Mouse (Mus musculus) CH12.LX (cell line): ENCODE results near the gene Mmab. TPM values are rescaled to one million over a fixed set of nuclear protein-coding genes. Genes with fewer than 3 reads are reported as not detected.

ENCODE experiments used
- DNase-seq: peaks from one replicate; pipeline ENCODE4 v3.0.0-alpha.2; 2013; ENCODE audit errors: extremely low read depth
- H3K27ac ChIP-seq: 2 replicates; pipeline ENCODE4 v1.5.1; 2012; ENCODE audit warnings: low read depth, mild to moderate bottlenecking, control low read depth, moderate library complexity; ENCODE audit not compliant: insufficient read depth
- H3K27me3 ChIP-seq: replicated peaks from 2 replicates; pipeline ENCODE3; 2012; ENCODE audit warnings: inconsistent platforms
- H3K36me3 ChIP-seq, 2 experiments: replicated peaks in 1 of 2; 2 replicates each; pipeline versions ENCODE3 to v1.6.1; 2012; ENCODE audit warnings: inconsistent platforms in 1 of 2, low read length in 1 of 2, mild to moderate bottlenecking in 1 of 2, mixed read lengths in 1 of 2, moderate library complexity in 1 of 2; ENCODE audit not compliant: control insufficient read depth in 1 of 2, insufficient read depth in 1 of 2
- H3K4me1 ChIP-seq, 2 experiments: 2 replicates each; pipeline ENCODE4 v1.6.1; 2012; ENCODE audit warnings: inconsistent platforms in 1 of 2, moderate library complexity in 1 of 2; ENCODE audit not compliant: insufficient read depth in 2 of 2, control insufficient read depth in 1 of 2
- H3K4me2 ChIP-seq: 2 replicates; pipeline ENCODE4 v1.6.1; 2012; ENCODE audit warnings: low read depth, mild to moderate bottlenecking, control low read depth; ENCODE audit not compliant: poor library complexity, insufficient read depth, severe bottlenecking
- H3K4me3 ChIP-seq, 3 experiments: fragments of 150-350 bp in 1 of 3; sonication (generic) in 1 of 3; replicated peaks in 1 of 3; 2 replicates each; pipeline versions ENCODE3 to v1.5.1; 2011 to 2012; ENCODE audit warnings: low read depth in 2 of 3, low read length in 2 of 3, mild to moderate bottlenecking in 2 of 3, moderate library complexity in 2 of 3, control low read depth in 1 of 3, improper control_type of control experiment in 1 of 3, inconsistent platforms in 1 of 3, mixed read lengths in 1 of 3; ENCODE audit not compliant: poor library complexity in 1 of 3
- H3K79me2 ChIP-seq: replicated peaks from 2 replicates; pipeline ENCODE4 v1.6.1; 2012; ENCODE audit warnings: mild to moderate bottlenecking, moderate library complexity; ENCODE audit not compliant: control insufficient read depth, poor library complexity, insufficient read depth, severe bottlenecking; ENCODE audit errors: extremely low read depth
- H3K9ac ChIP-seq: 2 replicates; pipeline ENCODE4 v1.6.1; 2012; ENCODE audit warnings: low read depth, mild to moderate bottlenecking, control low read depth, moderate library complexity; ENCODE audit not compliant: insufficient read depth
- H3K9me3 ChIP-seq: replicated peaks from 2 replicates; pipeline ENCODE3; 2012; ENCODE audit warnings: low read length, inconsistent platforms, mixed read lengths
- BHLHE40 ChIP-seq: IDR thresholded peaks from 2 replicates; pipeline ENCODE4 v1.6.1; 2011; ENCODE audit warnings: mild to moderate bottlenecking, low read depth, low read length, improper control_type of control experiment
- CHD1 ChIP-seq: IDR thresholded peaks from 2 replicates; pipeline ENCODE4 v1.6.1; 2012; ENCODE audit warnings: low read depth, low read length, improper control_type of control experiment, inconsistent platforms
- CHD2 ChIP-seq: IDR thresholded peaks from 2 replicates; pipeline ENCODE4 v1.6.1; 2011; ENCODE audit warnings: low read length, improper control_type of control experiment
- E2F4 ChIP-seq: IDR thresholded peaks from 2 replicates; pipeline ENCODE4 v1.6.1; 2011; ENCODE audit warnings: low read depth, low read length, improper control_type of control experiment; ENCODE audit not compliant: insufficient replicate concordance
- ELF1 ChIP-seq: IDR thresholded peaks from 2 replicates; pipeline ENCODE4 v1.6.1; 2014; ENCODE audit warnings: low read depth, mild to moderate bottlenecking, inconsistent platforms, low read length, improper control_type of control experiment
- EP300 ChIP-seq: IDR thresholded peaks from 2 replicates; pipeline ENCODE4 v1.6.1; 2011; ENCODE audit warnings: low read length, improper control_type of control experiment
- ETS1 ChIP-seq: conservative IDR thresholded peaks from 2 replicates; pipeline ENCODE4 v1.6.1; 2012; ENCODE audit warnings: low read depth, mild to moderate bottlenecking, inconsistent platforms, low read length, improper control_type of control experiment, moderate library complexity
- IRF4 ChIP-seq: IDR thresholded peaks from 2 replicates; pipeline ENCODE4 v1.6.1; 2014; ENCODE audit warnings: low read depth, mild to moderate bottlenecking, inconsistent platforms, low read length, improper control_type of control experiment
- JUND ChIP-seq: conservative IDR thresholded peaks from 2 replicates; pipeline ENCODE4 v1.6.1; 2011; ENCODE audit warnings: low read depth, low read length, improper control_type of control experiment
- KAT2A ChIP-seq: IDR thresholded peaks from 2 replicates; pipeline ENCODE4 v1.6.1; 2012; ENCODE audit warnings: low read length, improper control_type of control experiment, inconsistent platforms; ENCODE audit not compliant: insufficient replicate concordance
- MAX ChIP-seq: IDR thresholded peaks from 2 replicates; pipeline ENCODE4 v1.6.1; 2011; ENCODE audit warnings: low read length, improper control_type of control experiment
- MAZ ChIP-seq: IDR thresholded peaks from 2 replicates; pipeline ENCODE4 v1.6.1; 2012; ENCODE audit warnings: low read depth, mild to moderate bottlenecking, inconsistent platforms, low read length, improper control_type of control experiment, moderate library complexity
- MYC ChIP-seq: IDR thresholded peaks from 2 replicates; pipeline ENCODE4 v1.6.1; 2011; ENCODE audit warnings: low read depth, mild to moderate bottlenecking, improper control_type of control experiment, low read length
- PAX5 ChIP-seq: IDR thresholded peaks from 2 replicates; pipeline ENCODE4 v1.6.1; 2012; ENCODE audit warnings: low read length, inconsistent platforms, mixed read lengths
- POLR2A ChIP-seq: IDR thresholded peaks from 2 replicates; pipeline ENCODE4 v1.6.1; 2011; ENCODE audit warnings: low read depth, mild to moderate bottlenecking, improper control_type of control experiment, low read length
- RAD21 ChIP-seq: IDR thresholded peaks from 2 replicates; pipeline ENCODE4 v1.6.1; 2011; ENCODE audit warnings: low read depth, mild to moderate bottlenecking, low read length, improper control_type of control experiment, moderate library complexity
- RCOR1 ChIP-seq: conservative IDR thresholded peaks from 2 replicates; pipeline ENCODE4 v1.6.1; 2012; ENCODE audit warnings: low read depth, mild to moderate bottlenecking, inconsistent platforms, low read length, improper control_type of control experiment
- SMC3 ChIP-seq: IDR thresholded peaks from 2 replicates; pipeline ENCODE4 v1.6.1; 2011; ENCODE audit warnings: low read depth, low read length, improper control_type of control experiment
- TCF12 ChIP-seq: IDR thresholded peaks from 2 replicates; pipeline ENCODE4 v1.6.1; 2014; ENCODE audit warnings: low read depth, mild to moderate bottlenecking, inconsistent platforms, low read length, improper control_type of control experiment
- ZC3H11A ChIP-seq: IDR thresholded peaks from 2 replicates; pipeline ENCODE4 v1.6.1; 2012; ENCODE audit warnings: low read depth, mild to moderate bottlenecking, inconsistent platforms, low read length, improper control_type of control experiment
- ZKSCAN1 ChIP-seq: IDR thresholded peaks from 2 replicates; pipeline ENCODE4 v1.6.1; 2012; ENCODE audit warnings: low read depth, inconsistent platforms, low read length, improper control_type of control experiment, borderline replicate concordance
- ZMIZ1 ChIP-seq: IDR thresholded peaks from 2 replicates; pipeline ENCODE4 v1.6.1; 2012; ENCODE audit warnings: low read depth, mild to moderate bottlenecking, inconsistent platforms, low read length, improper control_type of control experiment
- dilution Hi-C: fragments of 300-500 bp; cut with MboI; formaldehyde crosslinking; loops from 2 replicates; pipeline ENCODE4 v1.14.3; 2020; ENCODE audit warnings: low sequenced_read_pairs; ENCODE audit not compliant: extremely low pct_unique_long_range_greater_than_20kb, extremely low pct_ligation_motif_present
- in situ Hi-C: fragments of 300-500 bp; cut with MboI; formaldehyde crosslinking; loops from 3 replicates; pipeline ENCODE4 v1.14.3; 2019; ENCODE audit warnings: low sequenced_read_pairs, low pct_ligation_motif_present, low pct_unique_long_range_greater_than_20kb, mixed read lengths
- polyA plus RNA-seq: library from polyadenylated mRNA; unstranded; fragments of >175 nt; gene quantifications from 2 replicates; pipeline ENCODE4 v1.2.1, GENCODE M21; 2012; ENCODE audit warnings: low read depth; ENCODE audit not compliant: insufficient read length
- total RNA-seq, 2 experiments: library from RNA; depleted of rRNA; stranded (reverse); fragments of 300-350 nt in 1 of 2; fragments of >200 nt in 1 of 2; gene quantifications; 2 replicates each; pipeline ENCODE4 v1.2.3; 2012 to 2014

Gene Mmab
- total and polyA plus RNA-seq, 3 experiments: 9.3 to 14.4 (median 10.9) TPM

DNA sequence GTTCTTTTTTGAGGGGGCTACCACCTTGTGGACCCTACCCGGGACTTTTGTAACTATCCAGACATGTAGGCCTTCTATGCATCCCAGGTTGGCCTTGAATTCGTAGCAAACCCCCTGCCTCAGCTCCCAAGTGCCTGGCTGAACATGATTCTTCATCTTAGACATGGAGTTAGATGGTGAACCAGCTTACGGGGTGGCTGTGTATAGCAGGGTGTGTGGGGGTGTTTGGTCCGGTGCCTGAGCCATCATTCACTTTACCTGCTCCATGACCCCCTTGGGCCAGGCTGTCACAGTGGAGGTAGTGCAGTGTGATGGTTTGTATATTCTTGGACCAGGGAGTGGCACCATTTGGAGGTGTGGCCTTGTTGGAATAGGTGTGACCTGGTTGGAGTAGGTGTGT, 24.1 kb upstream of the Mmab start:
- Histone ChIP-seq H3K36me3 (no peaks in the 10 kb centered on the region), H3K4me1 (peaks cover 0 to 10% of the 10 kb centered on the region in 2 experiments; a peak in 2 of 4 replicates), H3K4me2 (no peak overlapping the region), H3K9me3 (peaks cover 6% of the 10 kb centered on the region), H3K4me3 (no peak overlapping the region), H3K27ac (no peak overlapping the region), H3K27me3 (peaks cover 47% of the 10 kb centered on the region), H3K79me2 (no peaks in the 10 kb centered on the region), H3K9ac (no peak overlapping the region)
- in situ Hi-C loops: no loop called here
- TF ChIP-seq ZC3H11A (no peak), MYC (no peak), ZKSCAN1 (no peak), IRF4 (no peak), SMC3 (no peak), RAD21 (no peak), MAX (no peak), POLR2A (no peak), E2F4 (no peak), JUND (no peak), ETS1 (no peak), ZMIZ1 (no peak), CHD2 (no peak), PAX5 (no peak), TCF12 (no peak), CHD1 (no peak), BHLHE40 (no peak), ELF1 (no peak), MAZ (no peak)
- dilution Hi-C loops: no loop called here
- DNase-seq: no peak

DNA sequence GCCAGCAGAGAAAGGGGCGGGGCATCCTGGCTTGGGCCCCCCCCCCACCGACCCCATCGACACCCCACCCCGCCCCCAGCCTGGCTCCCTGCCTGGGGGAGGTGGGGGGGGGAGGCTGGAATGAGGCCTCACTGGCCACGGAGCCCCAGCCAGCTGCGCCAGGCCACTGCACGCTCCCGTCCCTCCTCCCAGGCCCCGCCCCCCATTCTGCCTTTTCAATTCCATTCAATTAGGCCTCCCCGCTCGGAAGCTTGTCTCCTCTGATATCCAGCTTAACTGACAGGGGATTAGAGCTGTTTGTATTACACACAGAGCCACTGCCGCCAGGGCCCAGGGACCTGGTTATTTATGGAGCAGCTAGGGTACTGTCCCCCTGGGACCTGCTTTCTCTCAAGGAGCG, 23.6 kb upstream of the Mmab start:
- H3K4me3 ChIP-seq: no peak overlapping the region
- peaks cover 42% of the 10 kb centered on the region for H3K27me3 ChIP-seq
- peaks cover 6% of the 10 kb centered on the region for H3K9me3 ChIP-seq
- peaks cover 0 to 13% of the 10 kb centered on the region in 2 experiments; a peak in 2 of 4 replicates for H3K4me1 ChIP-seq
- H3K79me2 ChIP-seq: no peaks in the 10 kb centered on the region
- no peak overlapping the region for H3K9ac ChIP-seq
- H3K27ac ChIP-seq: no peak overlapping the region
- no peak for TF ChIP-seq RCOR1
- TF ChIP-seq EP300: no peak
- no peak for TF ChIP-seq KAT2A
- H3K4me2 ChIP-seq: no peak overlapping the region; the same call in 1 of the 2 replicates
- dilution Hi-C loops: no loop called here
- no peaks in the 10 kb centered on the region for H3K36me3 ChIP-seq
- no peak for DNase-seq
- in situ Hi-C loops: no loop called here
